Mouse (Mus musculus) midbrain, embryonic 15.5 days (tissue): ENCODE results near the gene Myo1d. TPM values are rescaled to one million over a fixed set of nuclear protein-coding genes. Genes with fewer than 3 reads are reported as not detected.

ENCODE experiments used
- ATAC-seq: fragments of 200-750 bp; cut with Nextera tagmentation; replicated peaks from 2 replicates; pipeline ENCODE4 v1.8.0; 2017; ENCODE audit warnings: moderate TSS enrichment
- H3K27ac ChIP-seq: fragments of 300-500 bp; sonication (generic); 2 replicates; pipeline ENCODE4 v1.5.1; 2015; ENCODE audit warnings: mild to moderate bottlenecking, inconsistent platforms
- H3K27me3 ChIP-seq: fragments of 300-500 bp; sonication (generic); replicated peaks from 2 replicates; pipeline ENCODE4 v1.6.1; 2015; ENCODE audit warnings: inconsistent platforms
- H3K36me3 ChIP-seq: fragments of 300-500 bp; sonication (generic); replicated peaks from 2 replicates; pipeline ENCODE4 v1.6.1; 2015; ENCODE audit warnings: inconsistent platforms
- H3K4me1 ChIP-seq: fragments of 300-500 bp; sonication (generic); 2 replicates; pipeline ENCODE4 v1.6.1; 2015; ENCODE audit warnings: inconsistent platforms
- H3K4me2 ChIP-seq: fragments of 300-500 bp; sonication (generic); 2 replicates; pipeline ENCODE4 v1.6.1; 2015; ENCODE audit warnings: inconsistent platforms, mild to moderate bottlenecking, moderate library complexity
- H3K4me3 ChIP-seq: fragments of 300-500 bp; sonication (generic); 2 replicates; pipeline ENCODE4 v1.5.1; 2015; ENCODE audit warnings: mild to moderate bottlenecking, inconsistent platforms
- H3K9ac ChIP-seq: fragments of 300-500 bp; sonication (generic); 2 replicates; pipeline ENCODE4 v1.6.1; 2015; ENCODE audit warnings: mild to moderate bottlenecking, inconsistent platforms
- H3K9me3 ChIP-seq: fragments of 300-500 bp; sonication (generic); 2 replicates; pipeline ENCODE4 v1.6.1; 2016; ENCODE audit warnings: inconsistent platforms
- WGBS: fragments of 180-500 bp; shearing (Covaris S2); methylation state at CpG from one replicate; pipeline ENCODE4 v1.1.7; 2015; ENCODE audit warnings: mixed read lengths; 5-methylcytosine and 5-hydroxymethylcytosine counted together
- polyA plus RNA-seq: library from polyadenylated mRNA; unstranded; fragments of >200 nt; fragmentation: Nextera tagmentation; extraction: Ambion mirVana; gene quantifications from 2 replicates; pipeline ENCODE4 v1.2.1, GENCODE M21; 2015

Myo1d gene
- polyA plus RNA-seq, 1 experiment from 2014 or later, result 2.7 TPM

- WGBS, result 58% methylated on average over 1 of the region's 1 CpGs
- ATAC-seq, result no peak
- Histone ChIP-seq H3K4me2 (no peak overlapping the region), H3K9ac (no peak overlapping the region), H3K4me3 (no peak overlapping the region), H3K9me3 (no peaks in the 10 kb centered on the region), H3K36me3 (no peaks in the 10 kb centered on the region), H3K27me3 (no peaks in the 10 kb centered on the region), H3K27ac (no peak overlapping the region), H3K4me1 (no peaks in the 10 kb centered on the region)
Observed at GRCm38 (mm10) chr11:80595482-80595881, 184.3 kb downstream of the Myo1d start.

- H3K9ac ChIP-seq, result no peak overlapping the region
- no peak for ATAC-seq
- H3K36me3 ChIP-seq, result no peaks in the 10 kb centered on the region
- H3K27ac ChIP-seq, result no peak overlapping the region
- H3K27me3 ChIP-seq, result no peaks in the 10 kb centered on the region
- H3K9me3 ChIP-seq, result no peaks in the 10 kb centered on the region
- no peak overlapping the region for H3K4me2 ChIP-seq
- H3K4me1 ChIP-seq, result peaks cover 9% of the 10 kb centered on the region
- 45% methylated on average over 5 of the region's 5 CpGs for WGBS
- H3K4me3 ChIP-seq, result no peak overlapping the region
Observed at GRCm38 (mm10) chr11:80589387-80589786, 190.4 kb downstream of the Myo1d start.

DNA sequence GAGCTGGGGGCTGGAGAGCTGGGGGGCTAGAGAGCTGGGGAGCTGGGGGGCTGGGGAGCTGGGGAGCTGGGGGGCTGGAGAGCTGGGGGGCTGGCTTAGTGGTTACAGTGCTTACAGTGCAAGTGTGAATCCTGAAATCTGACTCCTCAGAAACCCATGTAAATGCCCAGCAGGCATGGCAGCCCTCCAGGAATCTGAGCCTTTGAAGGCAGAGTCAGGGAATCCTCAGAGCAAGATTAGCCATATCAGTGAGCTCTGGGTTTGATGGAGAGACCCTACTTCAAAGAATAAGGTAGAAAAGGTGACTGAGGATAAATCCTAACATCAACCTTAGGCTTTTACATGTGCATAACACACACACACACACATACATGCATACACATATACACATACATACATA lies 194.1 kb downstream of the Myo1d start:
- H3K9ac ChIP-seq, result no peak overlapping the region
- no peak for ATAC-seq
- no peaks in the 10 kb centered on the region for H3K9me3 ChIP-seq

DNA sequence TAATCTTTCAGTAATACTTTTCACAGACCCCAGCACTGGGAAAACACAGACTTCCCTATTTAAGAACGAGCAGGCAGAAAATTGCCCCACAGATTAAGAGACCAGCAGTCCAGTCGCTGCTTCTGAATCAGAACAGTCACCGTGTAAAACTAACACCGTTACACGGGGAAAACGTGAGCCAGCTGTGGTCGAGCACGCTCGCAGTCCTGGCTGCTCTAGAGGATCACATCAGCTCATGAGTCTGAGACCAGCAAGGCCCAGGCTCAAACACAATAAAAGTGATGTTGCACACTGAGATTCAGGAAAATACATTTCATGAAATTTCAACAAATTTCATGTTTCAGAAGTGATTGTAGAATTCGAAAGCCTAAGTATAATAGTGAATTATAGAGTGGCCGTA lies 194.6 kb downstream of the Myo1d start:
- WGBS, result 24% methylated on average over 11 of the region's 11 CpGs

More for the DNA sequence above, 194.1 kb downstream of the Myo1d start:
- Histone ChIP-seq H3K27me3 (no peaks in the 10 kb centered on the region), H3K4me2 (no peak overlapping the region), H3K4me1 (peaks cover 13% of the 10 kb centered on the region), H3K27ac (peak overlapping the region; percentile 9; the same call in 1 of the 2 replicates), H3K4me3 (no peak overlapping the region), H3K36me3 (no peaks in the 10 kb centered on the region)

GRCm38 (mm10) chr11:80580494-80580893 lies 199.3 kb downstream of the Myo1d start:
- H3K9me3 ChIP-seq, result no peaks in the 10 kb centered on the region
- no peaks in the 10 kb centered on the region for H3K27me3 ChIP-seq
- H3K9ac ChIP-seq, result no peak overlapping the region
- H3K4me3 ChIP-seq, result no peak overlapping the region
- no peak overlapping the region for H3K27ac ChIP-seq
- ATAC-seq, result no peak
- whole genome bisulfite sequencing, result 89% methylated on average over 3 of the region's 3 CpGs
- H3K4me2 ChIP-seq, result no peak overlapping the region
- H3K36me3 ChIP-seq, result no peaks in the 10 kb centered on the region
- H3K4me1 ChIP-seq, result peaks cover 38% of the 10 kb centered on the region

More for the DNA sequence above, 194.6 kb downstream of the Myo1d start:
- Histone ChIP-seq H3K4me2 (no peak overlapping the region), H3K9me3 (no peaks in the 10 kb centered on the region), H3K27ac (peak overlapping the region; percentile 68), H3K36me3 (no peaks in the 10 kb centered on the region), H3K9ac (no peak overlapping the region), H3K4me1 (peaks cover 13% of the 10 kb centered on the region), H3K4me3 (no peak overlapping the region), H3K27me3 (no peaks in the 10 kb centered on the region)
- no peak for ATAC-seq

GRCm38 (mm10) chr11:80577747-80578640 lies 201.8 kb downstream of the Myo1d start:
- Histone ChIP-seq H3K27me3 (no peaks in the 10 kb centered on the region), H3K4me3 (0 out of 2 replicates have a peak overlapping the region, but pooled peaks have one; percentile 8), H3K9me3 (no peaks in the 10 kb centered on the region), H3K9ac (peak overlapping the region; percentile 19; the same call in 1 of the 2 replicates), H3K4me2 (peak overlapping the region; percentile 41), H3K36me3 (no peaks in the 10 kb centered on the region), H3K4me1 (peaks cover 32% of the 10 kb centered on the region), H3K27ac (peak overlapping the region; percentile 93)
- ATAC-seq, result peak; percentile 97
- 4% methylated on average over 14 of the region's 14 CpGs for WGBS

DNA sequence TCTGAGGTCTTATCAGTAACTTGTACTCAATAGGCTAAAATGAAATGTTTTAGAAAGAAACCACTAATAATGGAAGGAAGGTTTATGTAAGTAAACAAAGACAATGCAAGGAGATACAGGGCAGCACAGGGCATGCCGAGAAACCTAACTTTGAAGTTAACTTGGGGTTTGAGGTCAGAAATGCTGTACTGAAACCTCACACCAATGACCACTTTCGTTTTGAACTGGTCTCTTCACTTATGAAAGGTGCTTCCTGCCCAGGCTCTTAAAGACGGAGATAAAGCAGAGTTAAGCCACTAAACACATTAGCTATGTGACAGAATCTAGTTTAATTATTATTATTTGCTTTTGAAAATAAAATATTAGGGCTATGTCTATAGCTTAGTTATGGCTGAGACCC lies 204.0 kb downstream of the Myo1d start:
- Histone ChIP-seq H3K4me1 (peaks cover 28% of the 10 kb centered on the region), H3K9ac (no peak overlapping the region), H3K4me2 (no peak overlapping the region), H3K9me3 (no peaks in the 10 kb centered on the region), H3K4me3 (no peak overlapping the region), H3K36me3 (no peaks in the 10 kb centered on the region), H3K27ac (peak overlapping the region; percentile 93), H3K27me3 (no peaks in the 10 kb centered on the region)
- no peak for ATAC-seq
- WGBS, result 87% methylated on average over 3 of the region's 3 CpGs

DNA sequence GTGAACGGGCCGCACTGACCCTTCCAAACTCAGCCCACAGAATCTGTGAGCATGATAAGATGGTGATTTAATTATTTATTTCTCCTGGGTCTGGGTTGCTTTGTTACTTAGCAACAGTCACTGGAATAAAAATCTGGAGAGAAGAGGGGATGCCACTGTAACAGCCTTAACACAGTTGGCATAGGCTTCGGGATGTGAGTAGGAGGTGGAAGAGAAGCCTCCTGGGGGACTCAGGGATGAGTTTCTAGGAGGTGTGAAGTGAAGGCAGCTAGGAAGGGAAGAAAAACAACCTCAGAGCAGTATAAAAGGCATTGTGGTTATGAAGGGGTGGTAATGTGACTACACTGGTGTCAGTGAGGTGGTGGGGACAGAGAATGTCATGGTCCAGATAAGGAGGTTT lies 213.5 kb downstream of the Myo1d start:
- Histone ChIP-seq H3K9me3 (no peaks in the 10 kb centered on the region), H3K27me3 (no peaks in the 10 kb centered on the region), H3K4me3 (no peak overlapping the region), H3K9ac (no peak overlapping the region), H3K4me2 (no peak overlapping the region), H3K36me3 (no peaks in the 10 kb centered on the region), H3K27ac (peak overlapping the region; percentile 60), H3K4me1 (peaks cover 26% of the 10 kb centered on the region)
- ATAC-seq, result no peak
- 51% methylated on average over 3 of the region's 3 CpGs for WGBS

GRCm38 (mm10) chr11:80564975-80565965 lies 214.6 kb downstream of the Myo1d start:
- Histone ChIP-seq H3K9me3 (no peaks in the 10 kb centered on the region), H3K27me3 (no peaks in the 10 kb centered on the region), H3K4me3 (no peak overlapping the region), H3K4me2 (no peak overlapping the region), H3K9ac (no peak overlapping the region), H3K36me3 (no peaks in the 10 kb centered on the region), H3K27ac (0 out of 2 replicates have a peak overlapping the region, but pooled peaks have one; percentile 4), H3K4me1 (peaks cover 26% of the 10 kb centered on the region)
- ATAC-seq, result no peak
- WGBS, result 60% methylated on average over 7 of the region's 7 CpGs

GRCm38 (mm10) chr11:80562479-80562878 lies 217.3 kb downstream of the Myo1d start:
- ATAC-seq, result no peak
- Histone ChIP-seq H3K4me3 (no peak overlapping the region), H3K4me1 (peaks cover 26% of the 10 kb centered on the region), H3K36me3 (no peaks in the 10 kb centered on the region), H3K9me3 (no peaks in the 10 kb centered on the region), H3K27me3 (no peaks in the 10 kb centered on the region), H3K4me2 (no peak overlapping the region), H3K9ac (no peak overlapping the region), H3K27ac (0 out of 2 replicates have a peak overlapping the region, but pooled peaks have one; percentile 17)
- 37% methylated on average over 3 of the region's 3 CpGs for WGBS

DNA sequence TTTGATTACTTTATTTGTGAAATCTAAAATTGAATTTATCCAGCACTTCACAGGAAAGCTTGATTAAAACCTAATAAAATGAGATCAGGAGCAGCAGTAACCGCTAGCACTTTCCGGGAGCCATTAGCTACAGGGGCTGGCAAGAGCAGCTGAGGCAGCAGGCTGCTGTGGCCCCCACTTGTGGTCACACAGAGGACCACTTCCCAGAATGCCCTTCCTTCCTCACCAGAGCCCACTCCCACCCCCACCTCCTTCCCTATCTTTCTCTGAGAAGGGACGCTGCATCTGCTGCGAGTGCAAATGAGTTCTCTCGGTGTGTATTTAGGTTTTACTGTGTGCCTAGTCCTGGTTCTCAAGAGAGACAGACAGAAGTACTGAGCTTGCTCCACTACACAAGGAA lies 219.1 kb downstream of the Myo1d start:
- Histone ChIP-seq H3K27me3 (no peaks in the 10 kb centered on the region), H3K9me3 (no peaks in the 10 kb centered on the region), H3K27ac (no peak overlapping the region), H3K9ac (no peak overlapping the region), H3K4me1 (peaks cover 12% of the 10 kb centered on the region; the same call in 1 of the 2 replicates), H3K36me3 (no peaks in the 10 kb centered on the region), H3K4me3 (no peak overlapping the region), H3K4me2 (no peak overlapping the region)
- 65% methylated on average over 5 of the region's 5 CpGs for WGBS
- ATAC-seq, result no peak

DNA sequence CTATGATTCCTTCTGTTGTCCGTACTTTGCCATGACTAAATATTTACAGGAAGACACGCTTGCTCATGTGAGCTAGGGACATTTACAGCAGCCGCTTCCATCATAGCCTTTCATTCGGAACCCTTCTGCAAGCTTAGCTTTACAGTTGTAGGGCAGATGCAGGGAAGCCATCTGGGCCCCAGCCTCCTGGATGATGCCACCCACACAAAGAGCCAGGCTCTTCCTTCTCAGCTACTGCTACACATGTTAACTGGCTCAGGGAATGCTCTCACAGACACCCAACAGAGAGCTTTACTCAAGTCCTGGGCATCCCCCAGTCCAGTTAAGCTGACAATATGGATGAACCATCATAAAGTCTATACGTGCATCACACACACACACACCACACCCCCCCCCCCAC lies 224.4 kb downstream of the Myo1d start:
- WGBS, result 83% methylated on average over 5 of the region's 5 CpGs
- no peaks in the 10 kb centered on the region for H3K27me3 ChIP-seq
- no peak for ATAC-seq
- no peak overlapping the region for H3K4me2 ChIP-seq
- H3K9ac ChIP-seq, result no peak overlapping the region
- H3K27ac ChIP-seq, result no peak overlapping the region
- no peaks in the 10 kb centered on the region for H3K9me3 ChIP-seq
- no peak overlapping the region for H3K4me3 ChIP-seq
- no peaks in the 10 kb centered on the region for H3K36me3 ChIP-seq
- peaks cover 10% of the 10 kb centered on the region; the same call in 1 of the 2 replicates for H3K4me1 ChIP-seq
